Mouse (Mus musculus) thymus, adult 2 months (tissue): ENCODE measurements around the gene Rps6ka2.

ENCODE experiments used
- CTCF ChIP-seq: fragments of 200-500 bp; IDR thresholded peaks from 2 replicates; pipeline ENCODE4 v1.5.1; 2012; ENCODE audit warnings: mild to moderate bottlenecking, control low read depth, low read length, moderate library complexity, borderline replicate concordance; ENCODE audit not compliant: control insufficient read depth, poor library complexity, insufficient read depth; ENCODE audit errors: extremely low read depth
- POLR2A ChIP-seq: fragments of 200-500 bp; IDR thresholded peaks from 2 replicates; pipeline ENCODE4 v1.6.1; 2012; ENCODE audit warnings: mild to moderate bottlenecking, low read length, control low read depth, moderate library complexity; ENCODE audit not compliant: control insufficient read depth, poor library complexity, insufficient read depth; ENCODE audit errors: extremely low read depth

DNA sequence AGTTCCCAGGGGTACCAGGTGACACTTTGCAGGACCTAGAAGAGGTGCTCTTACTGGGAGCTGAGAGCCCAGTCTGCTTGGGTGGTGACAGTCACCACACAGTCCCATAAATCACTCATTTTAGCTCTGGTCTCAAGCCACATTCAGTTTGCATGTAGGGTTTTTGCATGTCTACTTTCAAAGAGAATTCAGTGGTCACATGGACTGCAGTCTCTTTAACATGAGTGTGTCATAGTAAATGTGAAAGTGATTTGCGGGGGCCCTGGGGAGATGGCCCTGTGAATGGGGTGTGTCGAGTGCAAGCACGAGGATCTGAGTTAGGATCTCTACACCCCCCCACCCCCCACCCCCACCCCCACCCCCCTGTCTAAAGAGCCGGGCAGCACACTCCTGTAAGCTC is 80.5 kb downstream of the Rps6ka2 start:
- TF ChIP-seq CTCF (no peak), POLR2A (no peak)
